Mouse (Mus musculus) T-cell, adult 66 days (primary cell): ENCODE data around the gene AC124502.3. TPM values are rescaled to one million over a fixed set of nuclear protein-coding genes. Genes with fewer than 3 reads are reported as not detected.

Source experiments
- total RNA-seq, 2 experiments: library from RNA; stranded (reverse); gene quantifications; 3 replicates in 1 of 2; 4 replicates in 1 of 2; pipeline ENCODE4 v1.2.4; 2023

The AC124502.3 gene
- 1 to 10 TPM; 1.7 to 2.2 TPM for total RNA-seq

GRCm38 (mm10) chr19:5038709-5039156, at the start of gene AC124502.3, which contains the start of gene B4gat1:
TSS of gene AC124502.3 (plus strand) at chr19:5038891.
TSS of gene B4gat1 (plus strand) at chr19:5038826.

DNA sequence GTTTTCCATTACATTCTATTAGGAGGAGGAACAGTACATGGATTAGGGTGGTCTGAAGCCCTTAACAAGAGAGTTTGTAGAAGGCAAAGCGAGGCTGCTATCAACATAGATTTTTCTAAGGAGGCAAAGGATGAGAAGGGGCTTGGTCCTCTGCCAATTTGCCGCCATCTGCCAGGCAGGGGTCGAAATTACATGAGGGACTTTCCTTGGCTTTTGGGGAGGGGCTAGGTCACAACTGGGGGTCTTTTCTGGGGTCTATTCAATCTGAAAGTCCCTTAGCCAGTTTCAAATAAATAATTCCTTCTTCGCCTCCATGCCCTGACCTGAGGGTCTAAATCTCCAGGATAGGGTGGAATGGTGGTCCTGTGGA, 48.5 kb upstream of the AC124502.3 start, which contains the start of gene Npas4:
Gene Npas4, minus strand, starts transcription at position 61 of the 370 bp plus-strand sequence.

GRCm38 (mm10) chr19:5023621-5024479, 14.8 kb upstream of the AC124502.3 start, which contains the start of gene Slc29a2:
TSS of gene Slc29a2 (plus strand) at chr19:5023860.

DNA sequence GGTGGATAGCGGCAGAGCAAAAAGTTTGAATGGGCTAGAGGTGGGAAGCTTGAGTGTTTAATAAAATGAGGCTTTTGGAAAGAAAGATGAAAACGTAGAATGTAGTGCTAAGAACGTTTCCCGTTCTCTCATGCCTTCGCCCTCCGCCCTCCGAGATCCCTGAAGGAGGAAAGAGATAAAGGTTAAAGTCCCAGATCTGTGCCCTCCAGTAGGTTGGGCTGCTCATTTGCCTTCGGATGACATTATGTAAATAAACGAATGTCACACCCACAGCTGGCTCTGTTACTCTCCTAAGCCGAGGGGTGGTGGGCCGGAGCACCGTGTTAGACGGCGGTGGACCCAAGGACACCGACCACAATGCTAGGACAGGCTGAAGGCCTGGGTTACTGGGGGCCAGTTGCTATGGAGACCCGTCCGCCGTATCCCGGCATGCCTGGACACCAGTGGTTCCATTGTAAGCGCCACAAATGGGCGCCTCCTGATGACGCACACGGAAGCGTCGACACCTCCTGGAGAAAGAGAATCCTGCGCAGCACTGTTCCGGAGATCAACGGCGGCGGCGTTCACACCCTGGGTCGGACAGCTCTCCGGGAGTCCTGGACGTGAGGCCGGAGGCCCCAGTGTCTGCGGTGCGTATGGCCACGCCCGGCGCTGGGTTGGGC, 2.3 kb downstream of the AC124502.3 start, which contains the start of gene Brms1:
Gene Brms1, plus strand, starts transcription at position 493 of the 662 bp plus-strand sequence.

GRCm38 (mm10) chr19:5050047-5050905, 11.6 kb downstream of the AC124502.3 start, which contains the start of gene Rin1:
TSS of gene Rin1 (plus strand) at chr19:5050481.

DNA sequence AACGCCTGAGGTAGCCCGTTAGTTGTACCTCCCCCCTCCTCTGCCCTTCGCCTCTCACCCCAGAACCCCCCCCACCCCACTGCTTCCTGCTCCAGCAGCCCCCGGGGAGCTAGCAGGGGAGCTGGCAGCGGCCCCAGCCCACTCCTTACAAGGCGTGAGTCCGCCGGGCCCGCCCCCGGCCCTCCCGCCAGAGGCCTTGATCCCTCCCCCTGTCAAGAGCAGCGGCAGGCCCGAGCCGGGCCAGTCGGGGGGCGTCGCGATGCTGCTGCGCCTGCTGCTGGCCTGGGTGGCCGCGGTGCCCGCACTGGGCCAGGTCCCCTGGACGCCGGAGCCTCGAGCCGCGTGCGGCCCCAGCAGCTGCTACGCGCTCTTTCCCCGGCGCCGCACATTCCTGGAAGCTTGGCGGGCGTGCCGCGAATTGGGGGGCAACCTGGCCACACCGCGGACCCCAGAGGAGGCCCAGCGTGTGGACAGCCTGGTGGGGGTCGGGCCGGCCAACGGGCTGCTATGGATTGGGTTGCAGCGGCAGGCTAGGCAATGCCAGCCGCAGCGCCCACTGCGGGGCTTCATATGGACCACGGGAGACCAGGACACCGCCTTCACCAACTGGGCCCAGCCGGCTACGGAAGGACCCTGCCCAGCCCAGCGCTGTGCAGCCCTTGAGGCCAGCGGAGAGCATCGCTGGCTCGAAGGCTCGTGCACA, 29.3 kb downstream of the AC124502.3 start, which contains the start of gene Cd248:
Gene Cd248, plus strand, starts transcription at position 212 of the 703 bp plus-strand sequence.

GRCm38 (mm10) chr19:5085145-5085863, 46.6 kb downstream of the AC124502.3 start, which contains the start of gene Tmem151a:
TSS of gene Tmem151a (minus strand) at chr19:5085531.

GRCm38 (mm10) chr19:5087884-5088728, 49.4 kb downstream of the AC124502.3 start, which contains the start of gene Yif1a:
TSS of gene Yif1a (plus strand) at chr19:5088538.

GRCm38 (mm10) chr19:5098363-5099143, 59.9 kb downstream of the AC124502.3 start, which contains the start of gene Cnih2:
TSS of gene Cnih2 (minus strand) at chr19:5098521.

Other genes starting within 250 kb of the AC124502.3 start
- 100 to 1,000 TPM in 1 of 2 experiments, 10 to 100 TPM in 1; 98.1 to 112 TPM for gene Rbm4, start 245.0 kb upstream of the AC124502.3 start, total RNA-seq
- 10 to 100 TPM; 27.8 to 51.8 TPM for gene Gm21992, start 227.3 kb upstream of the AC124502.3 start, total RNA-seq
- 10 to 100 TPM; 84.8 to 95.2 TPM for gene Rbm14, start 227.3 kb upstream of the AC124502.3 start, total RNA-seq
- gene Ccs, start 199.6 kb upstream of the AC124502.3 start, total RNA-seq, result 10 to 100 TPM; 51.0 to 53.8 TPM
- gene Ccdc87, start 199.5 kb upstream of the AC124502.3 start, total RNA-seq, result not detected
- 1 to 10 TPM; 3.8 to 4.1 TPM for gene Ctsf, start 183.8 kb upstream of the AC124502.3 start, total RNA-seq
- gene Actn3, start 161.0 kb upstream of the AC124502.3 start, total RNA-seq, result under 1 TPM in 1 of 2 experiments, not detected in 1; 0.27 TPM
- 1 to 10 TPM; 5.0 to 6.1 TPM for gene Zdhhc24, start 160.2 kb upstream of the AC124502.3 start, total RNA-seq
- 1 to 10 TPM; 1.9 to 3.3 TPM for gene Bbs1, start 132.3 kb upstream of the AC124502.3 start, total RNA-seq
- 10 to 100 TPM; 89.3 to 95.6 TPM for gene Dpp3, start 110.6 kb upstream of the AC124502.3 start, total RNA-seq
- gene Peli3, start 95.8 kb upstream of the AC124502.3 start, total RNA-seq, result 1 to 10 TPM; 2.3 to 2.9 TPM
- 10 to 100 TPM; 32.4 to 35.4 TPM for gene Mrpl11, start 76.7 kb upstream of the AC124502.3 start, total RNA-seq
- gene Npas4, start 48.6 kb upstream of the AC124502.3 start, total RNA-seq, result 1 to 10 TPM in 1 of 2 experiments, under 1 TPM in 1; 0.90 to 1.7 TPM
- gene Slc29a2, start 15.0 kb upstream of the AC124502.3 start, total RNA-seq, result 1 to 10 TPM; 2.6 to 4.2 TPM
- gene B4gat1, start 65 bp upstream of the AC124502.3 start, total RNA-seq, result 1 to 10 TPM; 4.5 to 5.3 TPM
- gene Brms1, start 2.5 kb downstream of the AC124502.3 start, total RNA-seq, result 10 to 100 TPM; 60.1 to 63.1 TPM
- gene Rin1, start 11.6 kb downstream of the AC124502.3 start, total RNA-seq, result 10 to 100 TPM in 1 of 2 experiments, 1 to 10 TPM in 1; 7.5 to 11.2 TPM
- not detected for gene Cd248, start 29.2 kb downstream of the AC124502.3 start, total RNA-seq
- 1 to 10 TPM in 1 of 2 experiments, not detected in 1; 1.0 TPM for gene Tmem151a, start 46.6 kb downstream of the AC124502.3 start, total RNA-seq
- gene Yif1a, start 49.6 kb downstream of the AC124502.3 start, total RNA-seq, result 10 to 100 TPM; 25.6 to 32.2 TPM
- 1 to 10 TPM; 3.4 to 3.6 TPM for gene Cnih2, start 59.6 kb downstream of the AC124502.3 start, total RNA-seq
- gene Rab1b, start 68.2 kb downstream of the AC124502.3 start, total RNA-seq, result 100 to 1,000 TPM; 103 to 108 TPM
- gene Klc2, start 79.7 kb downstream of the AC124502.3 start, total RNA-seq, result 10 to 100 TPM; 26.7 to 27.9 TPM
- gene Pacs1, start 234.2 kb downstream of the AC124502.3 start, total RNA-seq, result 100 to 1,000 TPM; 102 to 103 TPM